Mouse (Mus musculus) Patski (cell line): ENCODE results near the gene Icos. TPM values are rescaled to one million over a fixed set of nuclear protein-coding genes. Genes with fewer than 3 reads are reported as not detected.
A peak's percentile ranks its signal among the peaks of the same experiment; 100 is the strongest.

ENCODE experiments used
- ATAC-seq: fragments of 100-300 bp; one replicate; pipeline ENCODE4 v1.8.0; 2021
- CTCF ChIA-PET: fragments of 350-600 bp; sonication (Branson Sonifier 250); formaldehyde crosslinking; loops from one replicate; lab custom pipeline; 2022; ENCODE audit warnings: inconsistent platforms; lab: Charles Lee
- POLR2A ChIA-PET: fragments of 350-600 bp; sonication (Branson Sonifier 250); formaldehyde crosslinking; loops from one replicate; lab custom pipeline; 2022; ENCODE audit warnings: antibody characterized with exemption, inconsistent platforms; lab: Charles Lee
- DNase-seq: peaks from one replicate; pipeline ENCODE4 v3.0.0-alpha.2; 2011; ENCODE audit warnings: low read depth, low spot score
- H3K27me3 ChIP-seq: fragments of 371-371 bp; one replicate; pipeline ENCODE4 v1.5.1; 2021
- CTCF ChIP-seq: fragments of 100-300 bp; IDR thresholded peaks from one replicate; pipeline ENCODE4 v1.5.1; 2021
- in situ Hi-C: fragments of 300-500 bp; cut with MboI; formaldehyde crosslinking; loops from 3 replicates; pipeline ENCODE4 v1.11.1; 2018; ENCODE audit warnings: low pct_unique_long_range_greater_than_20kb, mixed read lengths
- polyA plus RNA-seq: library from polyadenylated mRNA; unstranded; gene quantifications from one replicate; pipeline ENCODE4 v1.2.3, GENCODE M21; 2021

Icos gene
- polyA plus RNA-seq, 1 experiment from 2014 or later = 0.01 TPM

- no peak for DNase-seq
- in situ Hi-C loops = no loop called here
- no peak for ATAC-seq
- CTCF ChIA-PET = interaction anchor here (1.5 kb wide), 1 partner anchor 9 kb away, joined by 3 read pairs; no protein-coding TSS in a partner anchor
- H3K27me3 ChIP-seq = peaks cover 3% of the 10 kb centered on the region
- TF ChIP-seq CTCF = no peak
- POLR2A ChIA-PET = interaction anchor here (0.7 kb wide), 2 partner anchors 10 to 177 kb away, joined by 3 to 5 read pairs; no protein-coding TSS in a partner anchor
These were observed 34.8 kb upstream of the Icos start for GRCm38 (mm10) chr1:60942921-60943320.

DNA sequence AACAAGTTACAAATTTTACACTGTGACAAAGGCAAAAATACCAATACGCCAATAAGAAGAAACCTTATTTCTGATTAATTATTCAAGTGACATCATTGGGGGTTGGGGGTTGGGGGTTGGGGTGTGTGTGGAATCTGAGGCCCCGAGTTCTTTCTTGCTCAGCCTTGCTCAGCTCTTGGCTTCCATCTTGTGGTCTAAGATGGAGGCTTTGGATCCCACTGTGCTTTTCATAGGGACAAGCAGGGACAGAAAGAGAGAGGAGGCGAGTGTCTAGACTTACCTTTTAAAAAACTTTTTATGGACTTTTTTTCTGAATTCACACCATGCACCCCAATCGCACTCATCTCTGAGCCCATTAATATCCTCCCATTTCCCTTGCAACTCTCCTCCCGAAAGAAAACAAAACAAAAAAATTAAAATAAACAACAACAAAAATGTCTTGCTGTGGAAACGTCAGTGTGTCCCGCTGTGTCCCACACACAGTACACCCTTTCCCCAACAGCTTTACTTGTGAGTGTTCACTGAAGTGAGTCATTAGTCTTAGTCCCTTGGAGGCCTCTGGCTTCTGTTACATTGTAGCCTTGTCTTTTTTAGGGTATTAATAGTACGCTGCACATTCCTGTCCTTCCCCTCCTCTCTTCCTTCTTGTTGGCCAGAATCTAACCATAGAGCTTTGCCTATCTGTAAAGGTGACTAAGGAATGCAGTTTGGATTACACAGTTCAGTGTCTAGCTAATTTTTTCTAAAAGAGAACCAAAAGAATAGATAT is 31.9 kb upstream of the Icos start:
- in situ Hi-C loops = no loop called here
- DNase-seq (no peak), ATAC-seq (no peak)
- TF ChIP-seq CTCF = no peak
- POLR2A ChIA-PET = no interaction called here
- CTCF ChIA-PET = interaction anchor here (1.3 kb wide), 1 partner anchor 20 kb away, joined by 3 read pairs; no protein-coding TSS in a partner anchor
- H3K27me3 ChIP-seq = peaks cover 3% of the 10 kb centered on the region

DNA sequence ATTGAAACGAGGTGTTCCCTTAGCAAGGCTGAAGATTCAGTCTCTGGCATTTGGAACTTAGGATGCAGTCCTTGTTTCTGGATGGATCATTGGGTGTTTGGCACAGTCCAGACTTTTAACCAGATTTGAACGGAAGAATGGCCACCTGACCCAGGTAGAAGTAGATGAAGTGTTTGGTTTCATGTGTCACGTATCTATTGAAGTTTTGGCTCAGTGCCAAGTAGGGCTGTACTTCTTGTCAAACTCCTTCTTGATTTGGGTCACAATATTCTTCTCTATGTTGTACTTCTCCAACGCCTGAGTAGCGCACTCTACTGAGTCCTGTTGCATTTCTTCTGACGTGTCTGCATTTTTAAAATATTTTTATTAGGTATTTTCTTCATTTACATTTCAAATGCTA is 29.6 kb upstream of the Icos start:
- no peak for DNase-seq
- no peaks in the 10 kb centered on the region for H3K27me3 ChIP-seq
- ATAC-seq = no peak
- CTCF ChIA-PET = interaction anchor here (1.2 kb wide), 1 partner anchor 16 kb away, joined by 3 read pairs; no protein-coding TSS in a partner anchor
- no peak for TF ChIP-seq CTCF
- POLR2A ChIA-PET = no interaction called here
- in situ Hi-C loops = no loop called here

- ATAC-seq = no peak
- ChIA-PET CTCF (no interaction called here), POLR2A (no interaction called here)
- TF ChIP-seq CTCF = no peak
- no peaks in the 10 kb centered on the region for H3K27me3 ChIP-seq
- DNase-seq = no peak
- in situ Hi-C loops = no loop called here
These were observed 24.8 kb upstream of the Icos start for GRCm38 (mm10) chr1:60952958-60953357.

GRCm38 (mm10) chr1:60953686-60954085 is 24.0 kb upstream of the Icos start:
- ATAC-seq = no peak
- no peak for DNase-seq
- TF ChIP-seq CTCF = no peak
- ChIA-PET CTCF (no interaction called here), POLR2A (no interaction called here)
- H3K27me3 ChIP-seq = no peaks in the 10 kb centered on the region
- in situ Hi-C loops = no loop called here

DNA sequence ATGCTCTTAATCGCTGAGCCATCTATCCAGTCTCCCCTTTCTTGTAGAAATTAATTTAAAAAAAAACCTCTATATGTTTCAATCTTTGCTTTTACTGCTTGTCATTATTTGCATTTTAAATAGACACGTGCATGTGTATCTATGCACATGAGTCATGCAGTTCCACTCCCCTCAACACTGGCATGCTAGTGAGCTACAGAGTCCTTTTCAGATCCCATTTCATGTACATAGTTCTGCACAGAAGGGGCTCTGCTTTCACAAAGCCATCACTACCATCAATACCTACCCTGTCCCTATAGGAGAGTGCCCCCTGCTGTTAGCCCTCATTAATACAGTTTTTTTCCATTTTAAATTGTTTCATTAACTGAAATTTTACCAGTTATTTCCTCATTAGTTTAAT is 23.0 kb upstream of the Icos start:
- TF ChIP-seq CTCF = peak; percentile 69
- ATAC-seq (no peak), DNase-seq (no peak)
- H3K27me3 ChIP-seq = no peaks in the 10 kb centered on the region
- ChIA-PET POLR2A (no interaction called here), CTCF (interaction anchor here (1.0 to 1.5 kb wide), 5 partner anchors 13 to 90 kb away, joined by 3 to 4 read pairs (median 3); no protein-coding TSS in a partner anchor)
- in situ Hi-C loops = loop anchor here (5.0 kb wide), 1 partner anchor 87 kb away; no protein-coding TSS in a partner anchor

DNA sequence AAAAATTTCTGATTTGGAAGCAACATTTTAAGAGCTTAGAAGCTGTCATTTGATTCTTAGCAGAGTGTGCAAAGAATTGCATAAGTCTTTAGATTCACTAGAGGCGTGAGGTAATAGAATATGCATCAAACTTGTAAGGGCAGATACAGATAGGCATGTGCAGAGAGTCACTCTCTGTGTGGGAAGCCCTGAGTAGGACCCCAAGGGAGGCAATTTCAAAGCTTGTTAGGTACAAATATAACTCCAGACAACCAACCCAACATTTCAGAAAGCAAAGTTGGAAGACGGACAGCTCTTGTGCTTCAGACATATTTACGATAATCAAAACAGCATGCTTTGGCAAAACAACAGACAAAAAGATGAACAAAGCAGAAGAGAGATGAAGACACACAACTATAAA is 22.5 kb upstream of the Icos start:
- in situ Hi-C loops = loop anchor here (5.0 kb wide), 1 partner anchor 88 kb away; no protein-coding TSS in a partner anchor
- ChIA-PET CTCF (interaction anchor here (1.0 to 1.5 kb wide), 5 partner anchors 14 to 90 kb away, joined by 3 to 4 read pairs (median 3); no protein-coding TSS in a partner anchor), POLR2A (no interaction called here)
- ATAC-seq (no peak), DNase-seq (no peak)
- no peaks in the 10 kb centered on the region for H3K27me3 ChIP-seq
- TF ChIP-seq CTCF = no peak

- POLR2A ChIA-PET = no interaction called here
- no peak for DNase-seq
- ATAC-seq = no peak
- CTCF ChIA-PET = interaction anchor here (1.3 to 1.4 kb wide), 2 partner anchors 20 to 91 kb away, joined by 3 to 4 read pairs; no protein-coding TSS in a partner anchor
- in situ Hi-C loops = loop anchor here (5.0 kb wide), 1 partner anchor 89 kb away; no protein-coding TSS in a partner anchor
- no peak for TF ChIP-seq CTCF
- H3K27me3 ChIP-seq = no peaks in the 10 kb centered on the region
These were observed 21.5 kb upstream of the Icos start for GRCm38 (mm10) chr1:60956196-60956595.

- no peak for ATAC-seq
- in situ Hi-C loops = loop anchor here (5.0 kb wide), 1 partner anchor 91 kb away; no protein-coding TSS in a partner anchor
These were observed 19.4 kb upstream of the Icos start for GRCm38 (mm10) chr1:60958287-60958686.

DNA sequence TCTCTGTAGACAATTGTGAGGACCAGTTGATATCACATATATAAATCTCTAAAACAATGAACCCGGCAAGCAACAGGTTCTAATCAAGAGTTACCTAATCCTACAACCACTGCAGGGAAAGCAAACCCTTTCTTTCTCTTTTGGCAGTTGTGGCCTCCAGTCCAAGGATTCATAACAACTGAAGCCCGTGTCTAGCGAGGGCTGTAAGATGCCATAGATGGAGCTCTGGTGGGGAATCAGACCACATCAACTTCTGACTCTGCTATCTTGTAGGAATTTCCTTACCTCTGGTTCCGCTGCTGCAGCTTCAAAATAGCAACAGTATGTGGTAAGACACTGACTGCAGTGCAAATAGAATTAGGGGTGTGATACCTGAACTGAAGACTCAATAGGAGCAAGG is 18.5 kb upstream of the Icos start:
- ATAC-seq = no peak
- no peaks in the 10 kb centered on the region for H3K27me3 ChIP-seq
- in situ Hi-C loops = loop anchor here (5.0 kb wide), 1 partner anchor 92 kb away; no protein-coding TSS in a partner anchor
- CTCF ChIA-PET = interaction anchor here (1.1 kb wide), 1 partner anchor 512 kb away, joined by 3 read pairs; no protein-coding TSS in a partner anchor
- DNase-seq = no peak
- POLR2A ChIA-PET = no interaction called here
- TF ChIP-seq CTCF = no peak

More at GRCm38 (mm10) chr1:60958287-60958686, 19.4 kb upstream of the Icos start:
- DNase-seq = no peak
- CTCF ChIA-PET = interaction anchor here (1.1 kb wide), 1 partner anchor 511 kb away, joined by 3 read pairs; no protein-coding TSS in a partner anchor
- peak; percentile 50 for TF ChIP-seq CTCF
- POLR2A ChIA-PET = no interaction called here
- H3K27me3 ChIP-seq = no peaks in the 10 kb centered on the region

DNA sequence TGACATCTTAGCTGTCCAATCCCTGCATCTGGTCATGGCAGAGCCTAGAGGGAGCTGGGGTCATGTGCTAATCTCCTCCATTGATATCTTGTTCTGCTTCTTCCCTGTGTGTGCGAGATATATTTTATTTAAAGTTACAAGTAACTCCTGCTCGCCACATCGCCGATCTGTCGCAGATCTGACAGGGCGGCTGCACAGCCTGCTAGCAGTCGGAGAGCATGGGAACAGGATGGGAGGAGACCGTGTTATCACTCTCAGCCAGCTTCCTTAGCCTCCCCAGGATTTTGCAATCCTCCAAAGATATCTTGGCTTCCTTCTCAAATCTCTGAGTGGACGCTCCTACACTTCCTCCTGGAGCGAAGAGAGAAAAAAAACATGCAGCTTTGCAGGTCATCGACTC is 17.3 kb upstream of the Icos start:
- POLR2A ChIA-PET = no interaction called here
- no peak for DNase-seq
- CTCF ChIA-PET = interaction anchor here (1.3 to 2.1 kb wide), 2 partner anchors 9 to 27 kb away, joined by 3 to 6 read pairs; no protein-coding TSS in a partner anchor

More for the DNA sequence above, 17.3 kb upstream of the Icos start:
- in situ Hi-C loops = no loop called here
- no peak for ATAC-seq
- no peak for TF ChIP-seq CTCF
- H3K27me3 ChIP-seq = no peaks in the 10 kb centered on the region
